Mouse (Mus musculus): ENCODE measurements at regions not wholly inside any gene's neighbourhood (a gene's known extent, or its start where the extent isn't known, plus 50 kb on each side); places are given as distances from the start of the nearest gene placed in this dataset.
A peak's percentile ranks its signal among the peaks of the same experiment; 100 is the strongest.

GRCm38 (mm10) chr15:6029214-6029613 lies 270.4 kb upstream of the Dab2 start:
- DNase-seq (ENCODE audit: low spot score in 2 of 2), result no peak

GRCm38 (mm10) chr15:6030396-6030795 lies 269.2 kb upstream of the Dab2 start:
- no peak for DNase-seq (ENCODE audit: low spot score in 2 of 2)

GRCm38 (mm10) chr15:6034156-6034555 lies 265.4 kb upstream of the Dab2 start:
- DNase-seq (ENCODE audit: low spot score in 2 of 2), result no peak

GRCm38 (mm10) chr15:6044511-6045256 lies 254.9 kb upstream of the Dab2 start:
- DNase-seq (ENCODE audit: low spot score in 2 of 2), result no peak

GRCm38 (mm10) chr15:6055703-6056102 lies 243.9 kb upstream of the Dab2 start:
- no peak for DNase-seq (ENCODE audit: low spot score in 2 of 2)

- DNase-seq (ENCODE audit: low spot score in 2 of 2), result no peak
Measured at GRCm38 (mm10) chr15:6056887-6057626, 242.5 kb upstream of the Dab2 start.

- DNase-seq (ENCODE audit: low spot score in 2 of 2), result no peak
Measured at GRCm38 (mm10) chr15:6059361-6059760, 240.2 kb upstream of the Dab2 start.

- no peak for DNase-seq (ENCODE audit: low spot score in 2 of 2)
Measured at GRCm38 (mm10) chr15:6059790-6060189, 239.8 kb upstream of the Dab2 start.

- no peak for DNase-seq (ENCODE audit: low spot score in 2 of 2)
Measured at GRCm38 (mm10) chr15:6060649-6061048, 238.9 kb upstream of the Dab2 start.

GRCm38 (mm10) chr15:6065100-6065499 lies 234.5 kb upstream of the Dab2 start:
- no peak for DNase-seq (ENCODE audit: low spot score in 2 of 2)

- no peak for DNase-seq (ENCODE audit: low spot score in 2 of 2)
Measured at GRCm38 (mm10) chr15:6067380-6067779, 232.2 kb upstream of the Dab2 start.

GRCm38 (mm10) chr15:6068371-6068770 lies 231.2 kb upstream of the Dab2 start:
- DNase-seq (ENCODE audit: low spot score in 2 of 2), result no peak

- DNase-seq (ENCODE audit: low spot score in 2 of 2), result no peak
Measured at GRCm38 (mm10) chr15:6071873-6072272, 227.7 kb upstream of the Dab2 start.

GRCm38 (mm10) chr15:6072920-6073319 lies 226.7 kb upstream of the Dab2 start:
- no peak for DNase-seq (ENCODE audit: low spot score in 2 of 2)

GRCm38 (mm10) chr15:6080714-6081635 lies 218.6 kb upstream of the Dab2 start:
- peak in 1 of 2 experiments; percentile 62 for DNase-seq (ENCODE audit: low spot score in 2 of 2)

- no peak for DNase-seq (ENCODE audit: low spot score in 2 of 2)
Measured at GRCm38 (mm10) chr15:6087208-6087607, 212.4 kb upstream of the Dab2 start.

GRCm38 (mm10) chr15:6088498-6088897 lies 211.1 kb upstream of the Dab2 start:
- no peak for DNase-seq (ENCODE audit: low spot score in 2 of 2)

- DNase-seq (ENCODE audit: low spot score in 2 of 2), result no peak
Measured at GRCm38 (mm10) chr15:6129697-6130096, 169.9 kb upstream of the Dab2 start.

GRCm38 (mm10) chr15:6132216-6132615 lies 167.4 kb upstream of the Dab2 start:
- no peak for DNase-seq (ENCODE audit: low spot score in 2 of 2)

- DNase-seq (ENCODE audit: low spot score in 2 of 2), result no peak
Measured at GRCm38 (mm10) chr15:6145071-6145470, 154.5 kb upstream of the Dab2 start.

GRCm38 (mm10) chr15:6154706-6155105 lies 144.9 kb upstream of the Dab2 start:
- no peak for DNase-seq (ENCODE audit: low spot score in 2 of 2)

GRCm38 (mm10) chr15:6180261-6180660 lies 119.3 kb upstream of the Dab2 start:
- DNase-seq (ENCODE audit: low spot score in 2 of 2), result no peak
